Mouse (Mus musculus): ENCODE measurements around the gene Cd22.
"Not testable (repeated sequence)": the region's sequence is repeated elsewhere in the genome, so short reads cannot be mapped to it uniquely, and the experiment has no call there.

Cd22 gene

DNA sequence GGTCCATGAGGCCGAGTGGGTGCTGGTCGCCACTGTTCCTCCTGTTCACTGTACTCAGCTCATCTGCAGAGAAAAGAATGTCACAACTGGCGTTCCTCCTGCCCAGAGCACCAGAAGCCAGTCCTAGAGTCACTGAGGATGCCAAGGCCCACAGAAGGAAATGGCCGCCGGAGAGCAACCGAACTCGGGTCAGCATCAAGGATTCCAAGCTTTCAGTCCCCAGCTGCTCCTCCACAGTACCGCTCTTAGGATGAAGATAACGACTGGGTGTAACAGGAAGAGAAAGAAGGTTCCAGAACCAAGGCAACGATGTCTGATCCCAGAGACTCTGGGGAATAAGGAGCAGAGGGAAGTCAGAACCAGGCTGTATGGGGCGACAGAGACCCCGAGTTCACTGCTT, 18.7 kb downstream of the Cd22 start, which contains the start of gene Ffar1:
Gene Ffar1, minus strand, starts transcription at position 101 of the 400 bp plus-strand sequence.
- in situ Hi-C loops (cut with MboI) = no loop called here

DNA sequence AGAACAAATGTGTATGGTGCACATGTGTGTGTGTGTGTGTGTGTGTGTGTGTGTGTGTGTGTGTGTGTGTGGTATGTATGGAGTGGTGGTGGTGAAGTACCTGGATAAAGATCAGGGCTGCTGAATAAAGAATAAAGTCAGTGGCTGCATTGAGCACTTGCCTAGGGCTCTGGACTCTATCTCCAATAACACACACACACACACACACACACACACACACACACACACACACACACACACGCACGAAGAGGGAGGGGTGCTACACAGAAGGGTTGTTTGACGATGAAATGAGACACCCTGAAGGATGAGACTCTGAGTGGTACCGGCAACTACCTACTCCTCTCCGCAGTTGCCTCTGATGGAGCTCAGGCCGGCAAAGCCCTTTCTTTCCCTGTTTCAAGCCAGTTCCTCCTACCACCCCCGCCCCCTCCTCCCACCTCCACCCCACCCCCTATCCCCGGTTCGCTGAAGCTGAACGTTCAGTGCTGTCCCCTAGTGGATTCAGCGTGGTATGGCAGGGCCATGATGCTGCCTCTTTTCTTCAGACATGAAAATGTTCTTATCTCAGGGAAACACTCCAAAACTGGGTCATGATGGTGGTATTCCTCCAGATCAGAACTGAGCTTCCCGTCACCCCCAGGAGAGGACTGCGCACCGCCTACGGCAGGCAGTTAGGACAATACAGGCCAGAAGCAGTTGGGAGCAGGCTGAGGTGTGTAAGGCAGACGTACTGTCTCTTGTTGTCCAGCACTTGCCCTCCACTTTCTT, 20.3 kb downstream of the Cd22 start:
- in situ Hi-C loops (cut with MboI) = no loop called here

DNA sequence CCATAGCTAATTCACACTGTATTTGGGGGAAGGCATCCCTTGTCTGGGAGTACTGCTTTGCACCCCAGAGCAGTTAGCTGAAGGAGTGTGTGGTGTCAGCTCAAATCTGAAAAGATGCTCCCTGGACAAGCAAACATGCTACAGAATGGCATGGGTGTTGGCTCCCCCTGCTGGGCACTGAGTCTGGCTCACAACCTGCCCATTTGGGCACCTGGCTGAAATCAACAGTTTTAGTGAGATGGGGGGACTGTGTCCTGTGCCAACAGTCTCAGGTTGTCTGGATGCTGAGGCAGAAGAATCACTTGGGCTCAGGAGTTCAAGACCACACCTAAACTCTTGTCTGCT, 20.9 kb downstream of the Cd22 start:
- in situ Hi-C loops (cut with MboI) = no loop called here

DNA sequence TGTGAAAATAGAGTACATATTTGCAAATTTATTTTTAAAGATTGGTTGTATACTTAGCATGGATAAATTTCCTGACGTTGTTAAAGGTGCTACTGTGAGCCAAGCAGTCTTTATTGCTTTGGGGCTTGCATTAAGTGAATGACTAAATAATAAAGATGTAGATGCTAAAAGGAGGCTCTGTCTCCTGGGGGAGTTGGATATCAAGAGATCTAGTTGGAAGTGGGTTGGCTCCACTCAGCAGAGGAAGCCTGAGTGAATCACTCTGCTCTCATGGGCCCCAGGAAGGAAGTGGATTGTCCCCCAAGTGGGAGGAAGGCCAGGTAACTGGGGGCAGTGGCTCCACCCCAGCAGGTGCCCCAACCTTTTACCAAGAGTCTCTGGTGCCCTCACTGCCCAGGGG, 22.4 kb downstream of the Cd22 start:
- in situ Hi-C loops (cut with MboI) = no loop called here

DNA sequence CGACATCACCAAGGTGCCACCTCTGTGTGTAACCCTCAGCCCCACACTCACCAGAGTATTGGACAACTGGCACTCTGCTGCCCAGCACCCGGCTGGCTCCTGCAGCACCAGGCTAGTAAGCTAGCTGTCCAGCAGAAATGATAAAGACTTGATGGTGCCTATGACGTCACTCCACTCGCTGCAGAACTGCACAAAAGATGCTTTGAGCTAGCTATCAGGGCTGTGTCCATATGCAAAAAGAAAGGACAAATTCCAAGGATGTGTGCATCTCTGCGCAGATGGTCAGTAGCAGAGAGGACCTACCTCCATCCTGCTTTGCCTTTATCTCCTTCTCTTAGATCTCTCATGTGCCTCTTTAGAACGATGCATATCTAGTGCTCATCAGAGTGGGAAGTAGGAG, 24.1 kb downstream of the Cd22 start, which contains the start of gene Ffar3:
Gene Ffar3, minus strand, starts transcription at position 101 of the 400 bp plus-strand sequence.
- in situ Hi-C loops (cut with MboI) = no loop called here

DNA sequence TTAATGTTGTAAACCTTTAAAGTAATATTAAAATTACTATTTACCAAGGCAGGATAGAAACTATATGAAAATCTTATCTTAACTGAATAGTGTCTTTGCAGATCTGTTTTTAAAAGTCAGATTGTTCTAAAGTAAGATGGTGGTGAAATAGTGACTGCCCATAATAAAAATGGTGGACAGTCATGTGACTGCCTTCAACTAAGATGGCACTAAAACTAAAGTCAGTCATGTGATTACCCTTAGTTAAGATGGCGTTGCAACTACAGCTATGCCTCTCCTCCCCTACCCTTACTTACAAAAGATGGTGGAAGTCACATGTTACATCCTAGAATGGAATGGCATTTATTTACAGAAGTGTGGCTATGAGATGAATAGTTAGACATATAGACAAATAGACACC, 28.7 kb downstream of the Cd22 start:
- in situ Hi-C loops (cut with MboI) = no loop called here

DNA sequence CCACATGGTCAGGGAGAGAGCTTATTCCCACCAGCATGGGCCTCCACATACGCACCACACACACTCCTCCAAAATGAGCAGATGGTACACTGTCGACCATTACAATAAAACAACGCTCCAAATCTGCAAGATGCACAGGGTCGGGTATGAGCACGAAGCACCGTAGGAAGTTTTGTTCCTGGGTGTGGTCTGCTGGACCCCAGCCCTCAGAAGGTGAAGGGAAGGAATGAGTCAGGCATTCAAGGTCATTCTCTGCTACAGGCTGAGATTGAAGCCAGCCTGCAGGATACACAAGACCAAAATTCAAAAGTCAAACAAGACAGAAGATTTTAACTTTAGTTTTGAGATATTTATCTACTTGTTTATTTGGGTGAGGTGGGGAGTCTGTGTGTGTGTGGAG, 32.2 kb downstream of the Cd22 start:
- in situ Hi-C loops (cut with MboI) = no loop called here

DNA sequence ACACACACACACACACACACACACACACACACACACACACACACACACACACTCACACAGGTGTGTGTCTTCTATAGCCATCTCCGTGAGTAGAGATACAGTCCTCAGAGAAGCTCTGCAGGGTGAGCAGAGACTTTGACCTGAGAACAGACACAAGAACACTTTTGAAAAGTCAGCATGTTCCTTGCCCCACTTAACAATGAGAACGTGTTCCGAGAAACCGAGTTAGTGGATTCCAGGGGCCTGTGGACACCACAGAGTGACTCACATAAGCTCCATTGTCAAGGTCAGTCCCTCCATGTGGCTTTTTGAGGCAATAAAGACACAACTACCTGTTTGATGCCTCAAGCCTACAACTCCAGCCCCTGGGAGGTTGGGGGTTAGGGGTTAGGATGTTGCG, 32.8 kb downstream of the Cd22 start:
- in situ Hi-C loops (cut with MboI) = no loop called here

DNA sequence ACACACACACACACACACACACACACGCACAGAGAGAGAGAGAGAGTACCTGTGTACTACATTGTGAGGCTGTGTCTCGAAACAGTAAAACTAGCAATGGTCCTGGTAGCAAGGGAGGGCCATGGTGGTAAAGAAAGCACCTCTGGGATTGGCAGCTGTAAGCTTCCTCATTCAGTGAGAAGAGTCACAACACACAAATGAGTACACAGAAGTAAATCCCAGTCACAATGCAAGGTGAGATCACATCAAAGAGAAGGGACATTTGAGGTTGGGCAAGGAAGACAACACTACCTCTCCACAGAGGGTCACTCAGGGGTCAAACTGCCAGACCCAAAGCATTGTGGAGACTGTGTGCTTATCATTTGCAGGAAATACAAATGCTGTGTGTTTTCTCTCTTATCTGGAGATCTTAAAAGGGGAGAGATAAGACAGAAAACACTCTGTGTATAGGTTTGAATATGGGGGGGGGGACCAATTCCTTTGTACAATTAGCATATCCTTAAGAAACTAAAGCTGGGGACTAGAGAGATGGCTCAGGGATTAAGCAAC, 33.6 kb downstream of the Cd22 start:
- in situ Hi-C loops (cut with MboI) = no loop called here

DNA sequence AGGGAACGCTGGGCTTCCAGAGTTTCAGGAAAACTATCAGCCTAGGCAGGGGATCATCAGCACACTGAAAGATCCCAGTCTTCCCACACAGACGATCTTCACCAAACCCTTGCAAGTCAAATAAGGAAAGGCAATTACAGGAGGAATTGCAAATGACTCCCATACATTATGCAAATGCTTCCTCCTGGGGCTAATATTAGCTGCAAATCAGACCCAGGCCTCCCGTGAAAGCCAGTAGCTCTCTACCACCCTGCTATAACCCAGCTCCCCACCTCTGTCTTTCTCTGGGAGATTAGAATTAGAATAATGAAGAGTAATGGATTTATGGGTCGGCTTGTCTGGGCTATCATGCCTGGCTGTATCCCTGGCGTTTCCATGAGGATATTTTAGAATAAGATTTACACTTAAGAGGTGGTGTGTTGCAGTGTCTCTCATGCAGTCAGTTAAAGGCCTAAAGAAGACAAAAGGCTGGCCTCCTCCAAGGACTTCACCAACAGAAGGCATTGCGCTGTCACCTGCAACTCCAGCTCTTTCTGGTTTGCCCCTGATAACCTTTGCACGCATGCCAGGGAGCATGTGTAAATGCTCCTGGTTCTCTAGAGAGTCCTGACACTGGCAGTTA, 35.4 kb downstream of the Cd22 start:
- in situ Hi-C loops (cut with MboI) = no loop called here

DNA sequence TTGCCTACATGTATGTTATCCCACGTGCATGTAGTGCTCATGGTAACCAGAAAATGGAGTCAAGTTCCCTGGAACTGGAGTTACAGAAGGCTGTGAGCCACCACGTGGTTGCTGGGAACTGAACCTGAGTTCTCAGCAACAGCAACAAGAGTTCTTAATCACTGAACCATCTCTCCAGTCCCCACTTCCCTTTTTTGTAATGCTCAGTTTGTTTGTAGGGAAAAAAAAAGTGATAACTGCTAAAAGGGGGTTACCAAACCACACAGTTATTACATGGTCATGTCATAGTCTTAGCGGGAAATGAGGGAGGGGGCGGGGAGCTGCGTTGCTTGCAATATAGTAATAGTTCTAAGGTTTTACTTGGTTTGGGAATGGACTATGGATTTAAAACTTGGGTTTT, 38.0 kb downstream of the Cd22 start:
- in situ Hi-C loops (cut with MboI) = no loop called here

DNA sequence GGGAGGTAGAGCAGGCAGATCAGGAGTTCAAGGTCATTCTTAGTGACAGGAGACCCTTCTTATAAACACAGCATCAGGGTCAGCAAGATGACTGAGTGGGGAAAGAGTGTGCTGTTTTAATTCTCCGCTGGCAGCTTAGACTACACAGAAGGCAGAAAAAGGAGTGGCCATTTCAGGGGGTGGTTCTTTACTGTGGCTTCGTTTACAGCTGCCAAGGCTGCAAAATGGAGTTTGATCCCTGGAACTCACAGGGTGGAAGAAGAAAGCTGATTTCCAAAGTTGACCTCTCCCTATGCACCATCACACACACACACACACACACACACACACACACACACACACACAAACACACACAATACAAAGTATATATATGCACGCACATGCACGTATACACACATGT, 38.8 kb downstream of the Cd22 start:
- in situ Hi-C loops (cut with MboI) = no loop called here

DNA sequence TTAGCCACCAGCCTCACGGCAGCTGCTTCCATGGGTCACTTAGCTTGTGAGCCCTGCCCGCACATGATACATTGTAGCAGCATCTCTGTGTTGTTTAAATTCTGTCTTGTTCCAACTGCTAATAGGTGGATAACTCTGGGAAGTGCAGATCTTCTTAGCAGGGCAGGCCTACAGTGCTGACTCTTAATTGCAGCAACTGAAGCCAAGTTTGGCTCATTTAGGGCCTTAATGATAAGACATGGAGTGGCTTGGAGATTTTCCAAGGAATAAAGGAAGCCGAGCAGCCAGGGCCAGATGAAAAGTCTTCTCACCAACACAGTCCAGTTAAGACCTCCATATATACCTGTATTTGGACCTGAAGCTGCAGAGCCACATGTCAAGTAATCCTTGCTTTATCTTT, 39.8 kb downstream of the Cd22 start:
- in situ Hi-C loops (cut with MboI) = no loop called here

DNA sequence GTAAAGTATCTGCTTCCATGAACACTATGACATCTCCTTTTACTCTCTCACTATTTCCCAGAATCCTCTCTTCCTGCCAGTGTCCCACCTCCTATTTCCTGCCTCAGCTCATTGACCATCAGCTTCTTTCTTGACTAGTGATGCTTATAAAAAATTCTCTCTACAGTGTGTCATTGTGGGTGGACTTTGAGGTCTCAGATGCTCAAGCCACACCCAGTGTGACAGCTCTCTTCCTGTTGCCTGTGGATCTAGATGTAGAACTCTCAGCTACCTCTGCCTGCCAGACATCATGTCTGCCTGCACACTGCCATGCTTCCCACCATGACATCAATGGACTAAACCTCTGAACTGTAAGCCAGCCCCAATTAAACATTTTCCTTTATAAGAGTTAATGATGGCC, 42.9 kb downstream of the Cd22 start:
- in situ Hi-C loops (cut with MboI) = no loop called here

DNA sequence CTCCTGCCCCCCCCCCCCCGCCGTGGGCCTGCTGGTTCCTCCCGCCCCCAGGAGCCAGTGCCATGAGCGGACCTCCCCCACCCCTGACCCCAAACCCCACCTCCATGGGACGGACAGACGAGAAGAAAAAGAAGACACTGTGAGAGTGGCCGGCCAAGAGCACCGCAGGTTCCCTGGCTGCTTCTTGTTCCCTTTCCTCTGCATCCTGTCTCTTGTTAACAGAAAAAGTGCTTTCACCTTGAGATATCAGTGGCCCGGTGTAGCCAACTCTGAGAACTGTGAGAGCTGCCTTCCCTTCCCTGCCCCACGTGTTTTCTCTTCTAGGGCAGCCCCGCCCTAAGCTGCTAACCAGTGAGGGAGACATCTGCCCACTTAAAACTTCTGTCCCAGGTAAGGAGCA, 47.5 kb downstream of the Cd22 start:
- in situ Hi-C loops (cut with MboI) = not testable (repeated sequence)

DNA sequence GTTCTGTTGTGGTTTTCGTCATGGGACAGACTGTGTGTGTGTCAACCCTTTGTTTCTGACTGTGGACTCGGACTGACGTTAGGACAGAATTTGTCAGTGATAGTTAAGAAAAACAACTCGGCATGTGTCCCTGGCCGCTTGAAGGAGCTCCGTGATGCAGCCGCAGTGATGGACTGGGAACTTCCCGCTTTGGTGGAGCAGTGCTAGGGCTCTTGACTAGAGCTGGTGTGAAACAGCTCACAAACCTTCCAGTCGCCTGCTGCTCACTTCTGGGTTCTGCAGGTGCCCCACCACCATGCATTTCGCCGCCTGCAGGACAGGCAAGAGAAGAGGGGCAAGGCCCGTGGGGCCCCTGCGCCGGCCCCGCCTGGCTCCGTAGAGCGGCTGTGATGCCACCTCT, 47.9 kb downstream of the Cd22 start:
- in situ Hi-C loops (cut with MboI) = no loop called here

DNA sequence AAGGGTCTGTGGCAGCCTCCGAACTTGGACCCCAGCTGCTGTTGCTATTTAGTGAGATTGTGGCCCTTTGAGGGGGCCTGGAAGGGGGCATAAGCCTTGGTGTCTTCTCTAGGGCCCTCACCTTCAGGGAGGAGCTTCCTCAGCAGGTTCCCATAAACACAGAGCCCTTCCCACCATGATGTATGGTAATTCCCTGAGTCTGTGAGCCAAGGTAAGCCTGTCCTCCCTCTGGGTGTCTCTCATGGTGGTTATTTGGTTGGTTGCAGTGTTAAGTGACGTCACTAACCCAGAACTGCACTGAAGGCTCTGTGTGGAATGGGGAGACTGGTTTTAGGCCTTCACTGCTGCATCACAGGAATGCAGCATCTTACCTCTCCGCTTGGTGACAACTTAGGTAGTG, 50.7 kb downstream of the Cd22 start:
- in situ Hi-C loops (cut with MboI) = no loop called here

DNA sequence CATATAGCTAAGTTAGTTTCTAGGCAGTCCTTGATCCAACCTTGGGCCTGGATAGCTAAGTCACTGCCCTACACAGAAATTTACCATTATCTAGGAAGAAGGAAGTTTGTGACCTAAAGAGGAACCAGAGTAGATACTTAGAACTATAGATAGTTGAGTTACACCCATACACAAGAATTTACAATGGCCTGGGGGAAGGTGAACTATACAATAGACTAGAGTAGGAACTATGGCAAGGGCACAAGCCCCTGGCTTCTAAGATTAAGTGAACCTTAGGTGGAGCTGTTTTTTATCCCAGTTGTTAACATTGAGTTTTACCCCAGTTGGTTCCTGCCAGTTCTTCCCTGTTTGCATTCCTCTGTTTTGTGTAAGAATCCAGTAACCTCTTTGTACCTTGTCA, 51.3 kb downstream of the Cd22 start:
- in situ Hi-C loops (cut with MboI) = not testable (repeated sequence)

DNA sequence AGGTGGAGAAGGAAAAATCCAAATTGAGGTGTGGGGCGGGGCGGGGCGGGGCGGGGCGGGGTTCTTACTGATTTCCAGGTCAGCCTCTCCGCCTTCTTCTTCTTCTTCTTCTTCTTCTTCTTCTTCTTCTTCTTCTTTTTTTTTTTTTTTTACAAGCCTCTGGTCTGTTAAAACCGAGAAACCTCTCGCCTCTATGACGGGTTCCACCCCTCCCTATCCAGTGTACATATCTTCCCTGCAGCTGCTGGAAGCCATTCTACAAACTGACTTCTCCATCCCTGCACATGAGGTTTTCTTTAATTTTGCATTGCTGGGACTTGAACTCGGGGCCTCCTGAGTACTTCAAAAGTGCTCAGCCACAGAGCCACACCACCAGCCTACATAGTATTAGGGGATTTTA, 53.5 kb downstream of the Cd22 start:
- in situ Hi-C loops (cut with MboI) = no loop called here

DNA sequence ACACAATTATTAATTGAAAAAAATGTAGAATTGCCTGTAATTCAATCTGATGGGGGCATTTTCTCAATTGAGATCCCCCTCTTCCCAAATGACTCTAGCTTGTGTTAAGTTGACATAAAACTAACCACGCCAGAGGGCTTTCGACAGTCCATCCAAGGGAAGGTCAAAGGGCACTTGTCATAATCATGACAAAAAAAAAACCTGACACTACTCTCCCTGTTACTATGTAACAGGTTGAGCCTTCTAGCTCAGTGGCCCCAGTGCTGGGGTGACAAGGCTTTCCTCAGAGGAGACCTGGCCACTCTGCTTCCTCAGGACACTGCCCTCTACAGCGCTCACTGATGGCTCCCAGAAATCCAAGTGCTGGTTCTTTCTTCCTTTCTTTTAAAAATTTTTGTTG, 55.8 kb downstream of the Cd22 start:
- in situ Hi-C loops (cut with MboI) = no loop called here

DNA sequence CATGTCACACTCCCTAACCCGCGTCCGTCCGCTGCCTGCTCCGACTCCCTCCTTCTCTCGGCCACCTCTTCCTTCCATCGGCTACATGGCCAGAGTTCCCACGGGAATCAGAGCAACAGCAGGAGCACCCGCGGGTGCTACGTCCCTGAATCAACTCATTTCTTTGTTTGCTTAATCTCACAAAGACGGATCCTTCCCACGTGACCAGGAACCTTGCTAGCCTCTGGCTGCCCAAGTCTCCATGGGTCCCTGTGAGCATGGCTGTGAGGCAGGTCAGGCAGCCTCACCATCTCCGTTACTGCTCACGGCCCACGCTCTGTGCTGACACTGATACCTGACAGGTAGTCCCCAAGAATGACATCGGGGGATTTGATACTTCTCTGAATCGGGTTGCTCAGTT, 56.5 kb downstream of the Cd22 start, which contains the start of gene Ffar2:
Gene Ffar2, minus strand, starts transcription at position 101 of the 400 bp plus-strand sequence.
- in situ Hi-C loops (cut with MboI) = no loop called here

DNA sequence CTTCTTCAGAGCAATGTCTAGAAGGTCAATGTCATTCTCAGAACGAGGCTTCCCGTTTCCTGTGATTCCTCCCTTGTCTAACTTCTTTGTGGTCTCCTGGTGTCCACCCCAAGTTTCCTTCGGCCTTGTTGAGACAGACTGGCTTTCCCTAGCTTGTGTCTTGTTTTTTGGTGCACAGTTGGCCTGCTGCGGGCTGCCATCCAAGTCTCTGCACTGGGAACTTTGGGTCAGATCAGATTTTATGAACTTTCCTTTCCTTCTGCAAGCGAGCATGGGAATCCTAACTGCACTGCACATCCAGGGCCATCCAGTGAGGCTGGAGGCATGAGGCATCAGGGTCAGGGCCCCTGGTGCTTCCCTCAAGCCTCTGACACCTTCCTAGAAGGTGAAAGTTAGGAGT, 58.6 kb downstream of the Cd22 start:
- in situ Hi-C loops (cut with MboI) = no loop called here

DNA sequence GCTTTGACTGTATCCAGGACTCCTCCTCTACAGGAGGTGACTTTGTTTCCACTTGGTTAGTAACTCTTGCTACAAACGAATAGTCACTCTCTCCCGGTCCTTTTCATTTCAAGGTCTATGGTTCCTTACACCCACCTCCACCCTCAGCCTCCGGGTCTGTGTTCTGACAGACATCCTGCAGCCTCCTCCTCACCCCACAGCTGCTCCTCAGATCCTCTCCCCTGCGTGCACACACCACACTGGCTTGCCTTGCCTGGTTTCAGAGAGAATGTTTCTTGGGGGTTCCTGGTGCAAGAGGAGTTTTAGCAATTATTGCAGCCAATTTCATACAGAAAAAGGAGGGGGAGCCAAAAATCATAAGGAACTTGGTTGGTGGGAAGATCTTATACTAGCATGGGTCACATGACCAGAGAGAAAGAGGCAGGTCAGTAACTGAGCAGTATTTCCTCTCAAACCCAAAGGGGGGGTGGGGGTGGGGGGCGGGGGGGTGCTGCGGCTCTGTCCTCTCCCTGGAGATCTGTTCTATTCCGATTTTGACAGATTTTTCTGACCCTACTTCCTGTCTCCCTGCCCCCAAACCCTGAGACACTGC, 59.2 kb downstream of the Cd22 start:
- in situ Hi-C loops (cut with MboI) = no loop called here

All from mature B cell (primary cell).